Mouse (Mus musculus) hindbrain, postnatal 0 days (tissue): ENCODE results near the gene Gm43191. TPM values are rescaled to one million over a fixed set of nuclear protein-coding genes. Genes with fewer than 3 reads are reported as not detected.

Experiments used
- ATAC-seq: fragments of 200-750 bp; cut with Nextera tagmentation; 2 replicates; pipeline ENCODE4 v1.8.0; 2017; ENCODE audit warnings: mild to moderate bottlenecking, moderate TSS enrichment, moderate library complexity
- DNase-seq: peaks from one replicate; pipeline ENCODE4 v3.0.0-alpha.2; 2015; ENCODE audit warnings: low spot score
- H3K27ac ChIP-seq: fragments of 300-500 bp; sonication (generic); 2 replicates; pipeline ENCODE4 v1.5.1; 2014; ENCODE audit warnings: mild to moderate bottlenecking
- H3K27me3 ChIP-seq: fragments of 300-500 bp; sonication (generic); 2 replicates; pipeline ENCODE4 v1.6.1; 2014; ENCODE audit warnings: low read length, mixed read lengths; ENCODE audit not compliant: insufficient read depth
- H3K36me3 ChIP-seq: fragments of 300-500 bp; sonication (generic); 2 replicates; pipeline ENCODE4 v1.6.1; 2014; ENCODE audit warnings: low read length, mixed read lengths; ENCODE audit not compliant: insufficient read depth
- H3K4me1 ChIP-seq: fragments of 300-500 bp; sonication (generic); 2 replicates; pipeline ENCODE4 v1.6.1; 2014; ENCODE audit warnings: antibody characterized with exemption, low read length, mixed read lengths; ENCODE audit not compliant: insufficient read depth
- H3K4me2 ChIP-seq: fragments of 300-500 bp; sonication (generic); 2 replicates; pipeline ENCODE4 v1.6.1; 2014; ENCODE audit warnings: low read depth, mild to moderate bottlenecking, low read length, moderate library complexity, mixed read lengths
- H3K4me3 ChIP-seq: fragments of 300-500 bp; sonication (generic); 2 replicates; pipeline ENCODE4 v1.5.1; 2014; ENCODE audit warnings: low read length
- H3K9ac ChIP-seq: fragments of 300-500 bp; sonication (generic); replicated peaks from 2 replicates; pipeline ENCODE4 v1.6.1; 2014; ENCODE audit warnings: mild to moderate bottlenecking, low read length, moderate library complexity, mixed read lengths
- H3K9me3 ChIP-seq: fragments of 300-500 bp; sonication (generic); 2 replicates; pipeline ENCODE4 v1.6.1; 2016; ENCODE audit warnings: low read length, mixed read lengths
- CTCF ChIP-seq: IDR thresholded peaks from 2 replicates; pipeline ENCODE4 v1.5.1; 2016; ENCODE audit warnings: antibody characterized with exemption, control low read depth, low read depth
- WGBS: fragments of 180-500 bp; shearing (Covaris S2); extraction: QIAGEN DNeasy Blood & Tissue Kit; methylation state at CpG from one replicate; pipeline ENCODE4 v1.1.7; 2014; 5-methylcytosine and 5-hydroxymethylcytosine counted together
- polyA plus RNA-seq: library from polyadenylated mRNA; unstranded; fragments of >200 nt; fragmentation: Nextera tagmentation; extraction: Ambion mirVana; gene quantifications from 2 replicates; pipeline ENCODE4 v1.2.1, GENCODE M21; 2015
- total RNA-seq: library from RNA; depleted of rRNA; stranded (reverse); fragments of >200 nt; gene quantifications from 2 replicates; pipeline ENCODE4 v1.2.3, GENCODE M21; 2014

The Gm43191 gene
- total and polyA plus RNA-seq, 2 experiments from 2014 or later, result not detected

DNA sequence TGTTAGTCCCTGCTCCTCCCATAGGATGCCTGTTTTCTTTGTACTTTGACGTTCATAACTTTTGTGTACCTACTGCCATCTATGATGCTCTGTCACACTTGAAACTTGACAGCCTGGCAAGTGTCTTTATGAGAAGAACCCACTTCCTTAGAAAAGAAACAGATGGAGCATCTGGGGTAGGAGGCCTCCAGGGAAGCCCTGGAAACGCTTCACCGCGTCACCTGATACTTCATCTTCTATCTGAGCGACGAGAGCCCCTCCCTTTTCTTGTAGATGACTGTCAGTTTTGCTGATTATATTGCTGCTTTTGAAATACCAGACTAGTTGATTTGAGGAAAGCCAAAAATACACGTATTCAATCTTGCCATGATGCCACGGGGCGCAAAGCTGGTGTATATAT is 76.5 kb downstream of the Gm43191 start:
- no peak for TF ChIP-seq CTCF

GRCm38 (mm10) chr3:116601781-116602180 is 79.3 kb downstream of the Gm43191 start:
- Histone ChIP-seq H3K36me3 (no peaks in the 10 kb centered on the region), H3K4me3 (no peak overlapping the region), H3K9ac (no peak overlapping the region), H3K9me3 (no peaks in the 10 kb centered on the region), H3K27me3 (no peaks in the 10 kb centered on the region), H3K4me1 (no peaks in the 10 kb centered on the region), H3K27ac (no peak overlapping the region), H3K4me2 (no peak overlapping the region)
- TF ChIP-seq CTCF, result no peak
- no peak for ATAC-seq
- WGBS, result 85% methylated on average over 5 of the region's 5 CpGs
- DNase-seq, result no peak

More for the DNA sequence above, 76.5 kb downstream of the Gm43191 start:
- Histone ChIP-seq H3K4me1 (no peaks in the 10 kb centered on the region), H3K27ac (no peak overlapping the region), H3K9me3 (no peaks in the 10 kb centered on the region), H3K27me3 (no peaks in the 10 kb centered on the region), H3K4me3 (no peak overlapping the region), H3K9ac (no peak overlapping the region), H3K4me2 (no peak overlapping the region), H3K36me3 (no peaks in the 10 kb centered on the region)
- DNase-seq (peak; percentile 28), ATAC-seq (0 out of 2 replicates have a peak, but pooled peaks have one; percentile 35)
- WGBS, result 71% methylated on average over 9 of the region's 9 CpGs

DNA sequence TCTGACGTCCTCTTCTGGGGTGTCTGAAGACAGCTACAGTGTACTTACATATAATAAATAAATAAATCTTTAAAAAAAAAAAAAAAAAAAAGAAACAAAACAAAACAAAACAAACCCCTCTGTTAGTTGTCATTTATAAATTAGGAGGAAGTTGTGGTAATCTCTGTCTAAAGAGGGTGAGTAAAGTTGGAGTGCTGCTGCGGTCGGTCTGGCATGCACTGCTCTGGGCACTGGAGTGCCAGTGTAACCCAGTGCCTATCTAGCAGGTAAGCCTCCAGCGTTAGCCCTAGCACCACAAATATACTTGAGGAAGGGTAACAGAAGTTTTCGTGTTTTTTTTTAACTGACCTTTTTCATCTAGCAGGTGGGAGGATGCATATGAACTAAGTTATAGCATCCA is 80.1 kb downstream of the Gm43191 start:
- WGBS, result 86% methylated on average over 5 of the region's 5 CpGs
- no peak overlapping the region for H3K27ac ChIP-seq
- no peaks in the 10 kb centered on the region for H3K4me1 ChIP-seq
- H3K9ac ChIP-seq, result no peak overlapping the region
- no peaks in the 10 kb centered on the region for H3K36me3 ChIP-seq
- no peak overlapping the region for H3K4me3 ChIP-seq
- ATAC-seq (no peak), DNase-seq (no peak)
- H3K9me3 ChIP-seq, result no peaks in the 10 kb centered on the region
- H3K27me3 ChIP-seq, result no peaks in the 10 kb centered on the region
- H3K4me2 ChIP-seq, result no peak overlapping the region
- TF ChIP-seq CTCF, result no peak

DNA sequence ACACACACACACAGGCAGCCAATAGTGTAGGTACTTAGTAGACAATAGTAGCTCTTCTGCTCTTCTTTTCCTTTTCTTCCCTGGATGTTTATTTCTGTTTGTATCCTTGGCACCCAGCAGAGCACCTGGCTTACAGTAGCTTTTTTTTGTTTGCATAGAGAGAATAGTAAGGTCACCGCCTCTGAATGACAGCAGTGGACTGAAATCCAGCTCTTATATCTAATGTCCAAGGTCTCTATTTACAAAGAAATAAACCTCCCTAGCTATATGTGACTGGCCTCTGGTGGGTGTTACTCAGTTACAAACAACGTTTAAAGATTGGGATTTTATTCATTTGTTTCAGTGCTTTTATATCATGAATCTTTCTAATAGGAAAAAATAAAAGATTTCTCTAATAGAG is 81.4 kb downstream of the Gm43191 start:
- H3K27ac ChIP-seq, result no peak overlapping the region
- H3K4me2 ChIP-seq, result no peak overlapping the region
- no peak overlapping the region for H3K4me3 ChIP-seq
- no peaks in the 10 kb centered on the region for H3K27me3 ChIP-seq
- ATAC-seq (no peak), DNase-seq (no peak)
- H3K36me3 ChIP-seq, result no peaks in the 10 kb centered on the region
- no peaks in the 10 kb centered on the region for H3K4me1 ChIP-seq
- 80% methylated on average over 2 of the region's 2 CpGs for WGBS
- H3K9ac ChIP-seq, result no peak overlapping the region
- H3K9me3 ChIP-seq, result no peaks in the 10 kb centered on the region
- TF ChIP-seq CTCF, result no peak

DNA sequence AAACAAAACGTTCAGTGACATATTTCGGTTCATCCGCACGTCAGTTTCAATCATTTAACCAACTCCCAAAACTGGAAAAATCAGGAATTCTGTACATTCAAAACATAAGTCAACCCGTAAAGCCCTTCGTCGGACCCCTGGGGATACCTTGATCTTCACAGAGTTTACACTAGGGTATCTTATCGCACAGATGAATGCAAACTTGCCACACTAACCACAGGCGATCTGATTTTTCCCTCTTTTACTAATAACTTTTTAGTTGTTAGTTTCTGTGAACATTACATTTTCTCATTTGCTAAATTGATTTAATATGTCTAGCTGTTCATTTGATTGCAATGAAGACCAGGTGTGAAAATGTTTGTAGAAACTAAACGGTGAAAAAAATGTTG is 85.5 kb downstream of the Gm43191 start:
- 9% methylated on average over 10 of the region's 10 CpGs for WGBS
- no peak for TF ChIP-seq CTCF
- no peak for ATAC-seq

GRCm38 (mm10) chr3:116594728-116595602 is 86.1 kb downstream of the Gm43191 start, which contains the start of gene Sass6:
Gene Sass6, plus strand, starts transcription at chr3:116594982.
- Histone ChIP-seq H3K27ac (peak within 1 kb of the TSS; percentile 89), H3K4me2 (peak within 1 kb of the TSS; percentile 81), H3K9me3 (no peaks in the 10 kb centered on the region), H3K27me3 (no peaks in the 10 kb centered on the region), H3K4me3 (peak within 1 kb of the TSS; percentile 94), H3K9ac (peak within 1 kb of the TSS; percentile 66), H3K4me1 (no peaks in the 10 kb centered on the region), H3K36me3 (peaks cover 13% of the 10 kb centered on the region; the same call in 1 of the 2 replicates)
- TF ChIP-seq CTCF, result no peak
- under 1% methylated on average over 65 of the region's 65 CpGs for WGBS
- peak; percentile 98 for ATAC-seq
- DNase-seq, result peak; percentile 99

More for the DNA sequence above, 85.5 kb downstream of the Gm43191 start:
- no peak overlapping the region for H3K27ac ChIP-seq
- H3K4me3 ChIP-seq, result peak overlapping the region; percentile 94
- DNase-seq, result peak; percentile 2
- peaks cover 7% of the 10 kb centered on the region; the same call in 1 of the 2 replicates for H3K36me3 ChIP-seq
- H3K4me1 ChIP-seq, result no peaks in the 10 kb centered on the region
- H3K9ac ChIP-seq, result peak overlapping the region; percentile 66
- no peaks in the 10 kb centered on the region for H3K9me3 ChIP-seq
- H3K27me3 ChIP-seq, result no peaks in the 10 kb centered on the region
- H3K4me2 ChIP-seq, result peak overlapping the region; percentile 81
